Mouse (Mus musculus) CH12.LX (cell line): ENCODE data around the gene Nkx3-2.

Experiments
- CTCF ChIP-seq, 2 experiments: IDR thresholded peaks in 1 of 2; conservative IDR thresholded peaks in 1 of 2; 2 replicates each; pipeline ENCODE4 v1.5.1; 2011 to 2012; ENCODE audit warnings: low read depth in 2 of 2, low read length in 2 of 2, improper control_type of control experiment in 1 of 2, inconsistent platforms in 1 of 2, mild to moderate bottlenecking in 1 of 2, moderate library complexity in 1 of 2
- EP300 ChIP-seq: IDR thresholded peaks from 2 replicates; pipeline ENCODE4 v1.6.1; 2011; ENCODE audit warnings: low read length, improper control_type of control experiment
- POLR2A ChIP-seq: IDR thresholded peaks from 2 replicates; pipeline ENCODE4 v1.6.1; 2011; ENCODE audit warnings: low read depth, mild to moderate bottlenecking, improper control_type of control experiment, low read length
- USF2 ChIP-seq: conservative IDR thresholded peaks from 2 replicates; pipeline ENCODE4 v1.6.1; 2011; ENCODE audit warnings: low read depth, low read length, improper control_type of control experiment

GRCm38 (mm10) chr5:41757338-41757737, 7.0 kb downstream of the Nkx3-2 start:
- TF ChIP-seq POLR2A (no peak), CTCF (conservative IDR thresholded peaks at IDR 0.05 in 1 of 2, IDR thresholded peaks at IDR 0.05 in 1 of 2; ENCODE audit: low read depth in 2 of 2, low read length in 2 of 2) (no peak), USF2 (no peak), EP300 (no peak)
